Mouse (Mus musculus) c-Kit-positive CD71-positive TER-119-negative erythroid progenitor cells, embryonic 14.5 days (primary cell): ENCODE results near the gene Olfr625-ps1.
"Not testable (repeated sequence)": the region's sequence is repeated elsewhere in the genome, so short reads cannot be mapped to it uniquely, and the experiment has no call there.

Experiments used
- DNase-seq: peaks from one replicate; pipeline ENCODE4 v3.0.0-alpha.2; 2013; ENCODE audit warnings: low read depth

Gene Olfr625-ps1

GRCm38 (mm10) chr7:103682420-103682819 lies at the start of gene Olfr625-ps1:
TSS of gene Olfr625-ps1 (plus strand) at chr7:103682720.
- no peak for DNase-seq

GRCm38 (mm10) chr7:103636795-103637194 lies 45.7 kb upstream of the Olfr625-ps1 start:
- DNase-seq, result no peak

DNA sequence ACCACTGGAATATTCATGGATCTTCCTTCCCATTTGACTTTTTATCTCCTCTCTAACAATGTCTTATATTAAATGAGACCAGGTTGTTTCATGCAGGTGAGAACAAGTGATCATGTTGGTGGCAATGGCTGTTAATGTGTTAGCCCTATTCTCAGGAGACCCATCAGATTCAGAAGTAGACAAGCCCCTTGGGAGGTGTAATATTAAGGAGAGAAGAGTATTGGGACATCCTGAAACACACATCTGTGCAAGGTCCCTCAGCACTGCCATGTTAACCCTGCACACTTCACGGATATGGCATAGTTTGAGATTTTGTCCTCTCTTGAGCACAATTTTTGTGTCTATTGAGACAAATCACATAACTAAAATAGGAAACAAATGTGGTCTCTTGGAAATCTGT lies 39.9 kb upstream of the Olfr625-ps1 start, which contains the start of gene Olfr622:
TSS of gene Olfr622 (minus strand) at position 101 of the 400 bp plus-strand sequence.
- no peak for DNase-seq

- DNase-seq, result no peak
These were observed 38.5 kb upstream of the Olfr625-ps1 start for GRCm38 (mm10) chr7:103644070-103644469.

DNA sequence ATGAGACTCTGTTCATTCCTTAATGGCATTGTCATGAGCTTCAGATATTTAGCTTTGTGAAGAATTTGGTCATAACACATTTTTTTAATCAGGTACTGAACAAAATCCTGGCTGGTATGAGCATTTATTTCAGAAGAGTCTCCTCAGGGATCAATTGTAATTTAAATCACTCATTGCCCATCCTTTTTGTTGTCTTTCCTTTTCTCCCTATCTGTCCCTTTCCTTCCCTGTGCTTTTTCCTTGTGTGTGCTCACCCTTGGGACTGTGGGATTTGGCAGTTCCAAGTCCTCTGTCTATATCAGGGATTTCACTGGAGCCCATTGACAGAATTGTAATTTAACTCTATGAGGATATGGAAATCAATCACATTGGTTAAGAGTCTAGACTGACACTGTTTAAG lies 18.9 kb upstream of the Olfr625-ps1 start, which contains the start of gene Olfr623:
TSS of gene Olfr623 (minus strand) at position 101 of the 400 bp plus-strand sequence.
- no peak for DNase-seq

DNA sequence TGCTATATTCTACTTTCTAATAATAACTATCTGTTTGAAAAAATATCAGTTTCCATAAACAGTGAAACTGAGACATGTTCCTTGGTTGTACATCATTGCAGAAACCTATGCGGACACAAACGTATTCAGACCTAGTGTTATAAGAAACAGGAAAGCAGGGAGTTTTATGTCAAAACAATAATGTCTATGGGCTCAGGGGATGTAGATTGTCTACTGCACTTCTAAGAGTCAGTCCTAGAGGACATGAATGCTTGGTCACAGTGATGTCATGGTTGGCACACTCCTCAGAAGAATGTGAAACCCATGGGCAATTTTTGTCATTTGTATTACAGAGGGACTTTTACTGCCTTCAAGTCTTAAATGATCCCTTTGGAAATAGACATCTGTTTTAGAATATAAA lies 11.4 kb upstream of the Olfr625-ps1 start, which contains the start of gene Olfr624:
TSS of gene Olfr624 (minus strand) at position 101 of the 400 bp plus-strand sequence.
- DNase-seq, result no peak

GRCm38 (mm10) chr7:103699469-103699868 lies 16.9 kb downstream of the Olfr625-ps1 start:
- DNase-seq, result no peak

GRCm38 (mm10) chr7:103712024-103712423 lies 29.5 kb downstream of the Olfr625-ps1 start:
- no peak for DNase-seq

GRCm38 (mm10) chr7:103714371-103714770 lies 31.9 kb downstream of the Olfr625-ps1 start, which contains the start of gene Olfr243:
TSS of gene Olfr243 (plus strand) at chr7:103714671.
- DNase-seq, result no peak

DNA sequence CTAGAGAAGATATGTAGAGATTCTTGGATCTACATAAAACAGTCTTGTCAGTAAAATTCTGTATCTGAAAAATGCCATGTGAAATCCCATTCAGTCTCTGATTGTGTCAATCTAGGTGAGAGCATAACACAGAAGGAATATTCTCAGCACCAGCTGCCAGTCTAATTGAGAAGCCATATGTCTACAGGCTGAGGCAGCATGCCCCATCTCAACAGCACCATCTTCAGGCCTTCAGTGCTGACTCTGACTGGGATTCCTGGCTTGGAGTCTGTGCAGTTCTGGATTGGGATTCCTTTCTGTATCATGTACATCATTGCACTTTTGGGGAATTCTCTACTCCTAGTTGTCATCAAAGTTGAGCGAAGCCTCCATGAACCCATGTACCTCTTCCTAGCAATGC lies 33.9 kb downstream of the Olfr625-ps1 start:
- DNase-seq, result not testable (repeated sequence)

GRCm38 (mm10) chr7:103730074-103730473 lies 47.6 kb downstream of the Olfr625-ps1 start, which contains the start of gene Olfr628:
TSS of gene Olfr628 (plus strand) at chr7:103730374.
- no peak for DNase-seq
